Mouse (Mus musculus) G1E (cell line): Measurements from ENCODE around the gene St6galnac3.

Experiments used
- CTCF ChIP-seq: IDR thresholded peaks from 2 replicates; pipeline ENCODE4 v1.5.1; 2012; ENCODE audit warnings: low read depth, low read length, inconsistent platforms, mixed read lengths
- GATA1 ChIP-seq: IDR thresholded peaks from 2 replicates; pipeline ENCODE4 v1.6.1; 2012; ENCODE audit warnings: borderline replicate concordance, low read length, inconsistent platforms, mixed read lengths
- POLR2AphosphoS5 ChIP-seq: IDR thresholded peaks from 2 replicates; pipeline ENCODE4 v1.6.1; 2012; ENCODE audit warnings: low read depth, low read length, inconsistent platforms; ENCODE audit not compliant: insufficient replicate concordance
- TAL1 ChIP-seq: conservative IDR thresholded peaks from 2 replicates; pipeline ENCODE4 v1.6.1; 2012; ENCODE audit warnings: low read depth, low read length, inconsistent platforms, mixed read lengths

- TF ChIP-seq CTCF (no peak), POLR2AphosphoS5 (no peak), TAL1 (no peak), GATA1 (no peak)
Observed at GRCm38 (mm10) chr3:153408361-153408760, 316.6 kb downstream of the St6galnac3 start.
